Mouse (Mus musculus) cerebellum, postnatal 36 days (tissue): ENCODE measurements around the gene Tlcd1.
"Not testable (repeated sequence)": the region's sequence is repeated elsewhere in the genome, so short reads cannot be mapped to it uniquely, and the experiment has no call there.

Source experiments
- DNase-seq, 2 experiments: peaks; one replicate each; pipeline ENCODE4 v3.0.0; 2021 to 2022; ENCODE audit warnings: mixed read lengths in 2 of 2

The Tlcd1 gene

DNA sequence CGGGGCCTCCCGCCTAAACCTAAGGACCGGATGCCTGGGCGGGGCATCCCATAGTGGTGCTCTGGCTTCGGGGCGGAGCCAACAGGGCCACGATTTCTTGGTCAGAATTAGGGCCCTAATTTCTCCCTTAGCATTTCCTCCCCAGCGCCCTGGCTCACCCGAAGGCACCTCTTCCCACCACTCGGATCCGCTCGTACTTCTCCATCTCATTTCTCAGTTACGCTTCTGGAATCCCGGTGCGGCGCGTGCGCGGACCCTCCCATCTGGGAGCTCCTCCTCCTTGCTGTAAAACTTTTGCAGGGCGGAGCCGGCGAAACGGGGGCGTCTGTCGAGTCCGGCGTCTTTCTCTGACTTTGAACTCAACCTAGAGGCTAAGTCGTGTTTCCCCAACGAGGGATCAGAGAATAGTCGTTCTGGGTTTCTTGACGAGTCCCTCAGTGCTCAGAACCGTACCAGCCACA lies at the start of gene Tlcd1, which contains the start of gene Nek8:
TSS of gene Tlcd1 (plus strand) at position 310 of the 461 bp plus-strand sequence.
TSS of gene Nek8 (minus strand) at position 274 of the 461 bp plus-strand sequence.
- peak; percentile 68 to 73 for DNase-seq

DNA sequence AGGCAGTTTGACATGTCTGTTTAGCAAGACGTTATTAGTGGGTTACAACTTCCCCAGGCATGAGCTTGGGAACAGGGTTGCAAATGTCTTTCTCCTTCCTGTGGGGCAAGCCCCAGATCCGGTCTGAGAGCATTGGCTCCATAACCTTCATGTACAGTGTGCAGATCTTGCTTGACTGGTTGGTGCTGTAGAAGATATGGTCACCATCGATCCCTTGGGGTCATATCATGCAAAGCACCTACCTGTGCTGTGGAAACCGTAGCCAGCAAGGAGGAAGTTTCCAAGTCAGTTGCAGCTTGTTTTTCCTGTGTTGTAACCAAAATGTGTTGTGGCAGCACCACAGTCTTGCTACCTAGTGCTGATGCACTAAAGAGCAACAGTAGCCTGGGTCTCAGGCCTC lies 49.8 kb upstream of the Tlcd1 start:
- no peak for DNase-seq

DNA sequence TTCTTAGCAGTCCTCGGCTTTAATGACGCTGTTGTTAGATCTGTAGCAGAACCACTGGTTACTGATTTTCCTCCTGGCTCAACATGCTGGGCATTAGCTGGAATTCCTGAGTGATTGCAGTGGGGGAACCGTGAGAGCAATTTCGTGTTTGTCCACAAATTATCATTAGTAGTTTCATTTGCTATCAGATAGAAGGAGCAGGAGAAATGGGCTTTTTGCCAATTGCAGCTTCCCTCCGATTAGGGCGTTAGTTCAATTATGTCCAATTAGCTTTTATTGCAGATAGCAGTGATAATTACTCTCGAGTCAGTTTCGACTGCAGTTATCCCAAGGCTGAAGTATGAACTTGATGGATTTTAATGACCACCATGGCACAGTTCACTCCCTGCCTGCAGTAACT lies 47.1 kb upstream of the Tlcd1 start:
- no peak for DNase-seq

DNA sequence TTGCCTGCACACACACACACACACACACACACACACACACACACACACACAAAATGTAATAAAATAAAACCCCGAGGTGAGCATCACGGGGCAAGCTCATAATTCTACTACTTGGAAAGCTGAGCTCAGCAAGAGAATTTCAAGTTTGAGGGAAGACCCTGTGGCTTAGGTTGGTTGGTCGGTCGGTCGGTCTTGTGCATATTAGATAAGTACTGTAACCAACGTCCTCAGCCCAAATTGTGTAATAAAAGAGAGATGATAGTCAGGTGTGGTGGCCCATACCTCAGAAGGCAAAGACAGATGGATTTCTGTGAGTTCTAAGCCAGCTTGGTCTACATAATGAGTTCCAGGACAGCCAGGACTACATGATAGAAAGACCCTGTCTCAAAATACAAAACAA lies 42.6 kb upstream of the Tlcd1 start:
- no peak for DNase-seq

DNA sequence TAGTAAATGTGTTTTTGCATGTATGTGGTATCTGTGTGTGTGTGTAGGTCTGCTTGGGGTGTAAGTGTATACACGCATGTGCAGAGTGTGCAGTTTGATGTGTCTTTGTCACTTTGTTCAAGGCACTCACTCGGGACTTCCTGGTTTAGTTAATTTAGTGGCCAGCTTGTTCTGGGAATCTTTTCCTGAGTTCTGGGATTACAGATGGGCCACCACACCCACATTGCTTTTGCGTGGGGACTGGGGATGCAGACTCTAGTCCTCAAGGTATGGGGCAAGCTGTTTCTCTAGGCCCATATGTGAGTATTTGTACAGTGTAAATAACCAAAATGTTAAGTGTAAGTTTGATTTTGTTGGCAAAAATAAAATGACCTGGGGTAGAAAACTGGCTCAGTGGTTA lies 42.2 kb upstream of the Tlcd1 start:
- DNase-seq: no peak

DNA sequence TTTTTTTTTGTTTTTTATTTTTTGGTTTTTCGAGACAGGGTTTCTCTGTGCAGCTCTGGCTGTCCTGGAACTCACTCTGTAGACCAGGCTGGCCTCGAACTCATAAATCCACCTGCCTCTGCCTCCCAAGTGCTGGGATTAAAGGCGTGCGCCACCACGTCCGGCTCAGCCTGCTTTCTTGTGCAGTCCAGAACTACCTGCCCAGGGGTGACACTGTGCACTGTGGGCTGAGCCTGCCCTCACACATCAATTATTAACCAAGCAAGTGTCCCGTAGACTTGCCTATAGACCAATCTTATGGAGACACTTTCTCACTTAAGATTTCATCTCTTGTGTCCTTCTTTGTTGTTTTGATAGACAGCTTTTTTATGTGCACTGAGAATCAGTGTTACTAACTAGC lies 41.2 kb upstream of the Tlcd1 start:
- not testable (repeated sequence) for DNase-seq

DNA sequence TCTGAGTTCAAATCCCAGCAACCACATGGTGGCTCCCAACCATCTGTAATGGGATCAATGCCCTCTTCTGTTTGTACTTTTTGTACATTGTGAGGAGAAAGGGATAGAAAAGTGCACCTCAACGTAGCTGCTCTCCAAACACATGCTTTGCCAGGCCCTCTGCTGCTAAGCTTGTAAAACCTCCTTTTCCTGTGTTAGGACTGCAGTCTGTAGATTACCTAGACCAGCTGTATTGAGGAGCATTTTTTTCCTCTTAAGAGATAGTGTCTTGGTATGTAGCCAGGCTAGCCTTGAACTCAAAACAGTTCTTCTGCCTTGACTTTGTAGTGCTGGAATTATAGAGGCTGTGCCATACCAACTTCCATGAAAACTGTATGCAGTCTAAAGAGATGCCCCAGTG lies 40.4 kb upstream of the Tlcd1 start:
- no peak for DNase-seq

DNA sequence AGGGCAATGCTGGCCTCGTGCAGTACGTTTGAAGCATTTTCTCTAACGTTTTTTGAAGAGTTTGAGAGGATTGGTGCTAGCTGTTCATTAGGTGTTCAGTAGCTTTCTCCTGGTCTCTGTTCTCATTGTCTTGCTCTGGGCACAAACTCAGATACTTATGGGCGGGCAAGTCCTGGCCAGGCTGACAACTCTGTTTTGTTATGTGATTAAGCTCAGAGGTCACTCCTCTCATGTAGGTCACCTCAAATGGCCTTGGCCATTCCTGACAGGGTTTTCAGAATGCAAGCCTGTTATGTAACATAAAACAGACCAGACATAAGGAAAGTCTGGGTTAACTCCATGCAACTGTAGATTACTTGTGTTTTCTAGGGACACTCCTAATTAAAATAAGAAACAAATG lies 38.9 kb upstream of the Tlcd1 start:
- DNase-seq: no peak

DNA sequence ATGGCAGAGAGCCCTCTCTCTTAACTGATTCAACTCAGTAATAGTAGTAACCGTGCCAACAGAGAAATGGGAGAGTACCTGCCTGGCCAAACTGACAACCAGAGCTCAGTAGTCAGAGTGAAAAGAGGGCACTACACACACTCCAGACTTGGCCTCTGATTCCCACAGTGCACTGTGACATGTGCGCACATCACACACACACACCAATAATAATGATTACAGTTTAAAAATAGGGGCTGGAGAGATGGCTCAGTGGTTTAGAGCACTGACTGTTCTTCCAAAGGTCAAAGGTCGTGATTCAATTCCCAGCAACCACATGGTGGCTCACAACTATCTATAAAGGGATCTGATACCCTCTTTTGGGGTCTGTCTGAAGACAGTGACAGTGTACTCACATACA lies 38.5 kb upstream of the Tlcd1 start:
- DNase-seq: no peak

DNA sequence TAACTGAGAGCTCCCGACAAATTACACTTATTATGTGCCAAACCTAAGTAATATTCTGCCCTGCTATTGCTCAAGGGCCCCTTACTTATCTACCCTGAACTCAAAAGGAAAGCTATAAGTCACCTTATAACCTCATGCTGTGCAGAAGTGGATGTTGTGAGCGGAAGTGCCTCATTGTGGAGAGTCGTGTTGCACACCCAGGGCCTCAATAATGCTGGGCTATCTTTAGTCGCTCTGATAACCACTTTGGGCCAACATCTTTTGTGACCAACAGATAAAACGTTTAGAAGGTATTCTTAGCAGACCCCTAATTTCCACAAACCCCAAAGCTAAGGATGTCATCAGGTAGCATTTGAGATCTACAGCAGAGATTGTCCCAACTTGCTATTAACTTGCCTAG lies 35.8 kb upstream of the Tlcd1 start:
- no peak for DNase-seq

DNA sequence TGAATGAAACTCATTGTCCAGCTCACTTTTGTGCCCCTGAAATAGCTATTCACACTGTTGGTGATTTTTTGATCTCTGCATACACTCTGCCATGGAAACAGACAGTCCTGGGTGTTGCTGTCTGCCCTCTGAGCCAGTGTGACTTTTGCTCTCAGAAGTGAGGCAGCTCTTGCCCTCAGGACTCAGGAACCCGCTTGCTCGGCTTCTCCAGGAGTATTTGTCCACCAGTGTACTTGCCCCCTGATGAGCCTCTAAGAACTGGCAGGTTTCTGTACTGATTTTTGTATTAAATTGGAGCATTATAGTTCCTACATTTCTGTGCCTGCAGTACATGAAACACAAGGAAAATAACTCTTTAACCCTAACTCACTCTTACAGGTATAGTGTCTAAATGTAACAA lies 33.0 kb upstream of the Tlcd1 start:
- DNase-seq: no peak

DNA sequence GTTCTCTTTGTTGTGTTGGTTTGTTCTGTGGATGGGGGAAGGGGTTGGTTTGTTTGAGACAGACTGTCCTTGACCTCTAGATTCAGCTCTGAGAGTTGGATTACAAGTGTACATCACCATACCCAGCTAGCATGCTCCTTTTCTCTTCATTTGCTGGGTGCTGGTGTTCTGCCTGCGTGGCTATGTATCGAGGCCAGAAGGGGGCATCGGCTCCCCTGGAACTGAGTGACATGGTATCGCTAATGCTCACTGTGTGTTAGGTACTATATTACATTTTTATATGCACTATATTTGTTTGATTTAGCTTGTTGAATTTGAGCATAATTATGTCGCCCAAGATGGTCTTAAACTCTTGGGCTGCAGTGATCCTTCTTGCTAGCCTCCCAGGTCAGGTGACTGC lies 30.3 kb upstream of the Tlcd1 start:
- DNase-seq: no peak

DNA sequence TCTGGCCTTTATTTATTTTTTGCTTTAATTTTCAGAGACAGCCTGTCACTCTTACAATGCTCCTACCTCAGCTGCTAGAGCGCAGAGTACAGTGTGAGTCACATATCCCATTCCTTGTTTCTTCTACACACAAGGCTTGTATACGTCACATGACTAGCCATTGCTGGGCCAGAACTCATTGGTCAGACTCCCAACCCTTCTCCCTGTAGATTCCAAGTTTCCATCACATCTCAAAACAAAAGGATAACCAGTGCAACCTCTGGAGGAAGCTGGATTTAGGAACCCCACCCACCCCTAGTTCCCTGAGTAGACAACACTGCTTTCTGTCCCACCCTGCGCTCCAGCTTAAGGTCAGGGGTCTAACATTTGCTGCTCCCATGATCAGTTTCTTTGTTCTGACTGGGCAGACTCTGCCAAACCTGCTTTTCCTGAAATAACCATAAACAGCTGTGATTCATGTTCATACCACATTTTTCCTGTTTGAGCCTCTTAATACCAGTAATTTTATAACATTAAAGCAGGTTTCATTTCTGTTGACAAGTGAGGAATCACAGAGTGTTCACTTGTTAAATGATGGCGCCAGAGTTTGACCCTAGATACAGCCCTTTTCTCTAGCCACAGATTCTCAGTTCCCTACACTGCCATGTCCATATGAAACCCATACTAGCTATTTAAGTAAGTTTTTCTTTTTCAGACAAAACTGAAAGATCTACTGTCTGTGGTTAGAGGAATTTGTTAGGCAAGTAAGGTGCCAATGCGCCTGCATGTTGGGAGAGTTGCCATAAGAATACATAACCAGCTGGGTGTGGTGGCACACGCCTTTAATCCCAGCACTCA lies 29.6 kb upstream of the Tlcd1 start:
- DNase-seq: no peak

DNA sequence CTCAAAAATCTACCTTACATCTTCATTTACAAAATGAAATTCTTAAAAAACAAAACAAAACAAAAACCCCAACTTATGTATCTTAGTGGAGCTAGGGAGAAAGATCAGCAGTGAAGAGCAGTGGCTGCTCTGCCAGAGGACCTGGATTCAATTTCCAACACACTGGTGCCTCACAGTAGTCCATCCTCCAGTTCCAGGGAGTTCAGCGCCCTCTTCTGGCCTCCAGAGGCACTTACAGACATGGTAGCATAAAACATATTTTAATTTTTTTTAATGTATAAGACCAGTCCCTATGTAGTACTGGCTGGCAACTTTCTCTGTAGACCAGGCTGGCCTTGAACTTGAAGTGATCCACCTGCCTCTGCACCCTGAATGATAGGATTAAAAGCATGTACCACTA lies 25.4 kb upstream of the Tlcd1 start:
- DNase-seq: no peak

DNA sequence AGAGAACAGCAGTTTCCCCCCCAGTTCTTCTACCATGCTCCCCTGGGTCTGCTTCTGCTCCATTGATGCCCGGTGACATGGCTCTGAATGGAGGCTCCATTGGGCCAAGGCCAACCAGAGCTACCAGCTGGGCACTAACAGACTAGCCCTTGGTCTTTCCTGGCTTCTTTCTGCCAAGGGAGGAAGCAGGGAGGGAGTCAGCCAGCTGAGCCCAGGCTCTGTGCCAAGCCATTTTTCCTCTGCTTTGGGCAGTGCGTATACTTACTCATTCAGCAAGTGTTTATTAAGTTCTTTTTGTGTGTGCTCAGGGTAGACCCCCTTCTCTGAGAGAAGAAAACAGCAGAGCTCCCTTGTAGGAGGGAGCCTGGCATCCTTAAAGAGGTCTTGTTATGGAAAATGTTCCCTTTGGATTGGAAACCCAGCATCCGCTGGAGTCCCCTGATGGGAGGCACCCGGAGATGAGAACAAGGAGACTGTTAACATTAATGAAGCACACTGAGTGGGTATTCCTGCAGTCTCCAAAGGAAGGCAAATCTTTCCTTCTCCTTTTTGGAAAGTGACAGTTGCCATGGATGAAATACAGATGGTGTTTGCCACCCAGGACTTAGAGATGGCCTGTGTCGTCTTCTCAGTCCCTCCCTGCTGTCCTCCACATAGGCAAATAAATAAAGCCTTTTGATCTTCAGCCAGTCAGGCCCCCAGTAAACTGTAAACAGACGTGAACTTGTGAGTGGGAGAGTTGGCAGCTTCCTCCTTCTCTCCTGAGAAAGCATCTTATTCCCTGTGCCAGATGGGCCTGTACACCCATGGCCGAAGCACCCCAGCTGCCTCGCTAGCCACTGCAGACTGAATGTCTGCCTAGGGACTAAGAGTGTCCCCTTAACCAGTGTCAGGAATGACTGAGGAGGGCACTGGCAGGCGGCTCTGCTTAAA lies 23.9 kb upstream of the Tlcd1 start:
- peak; percentile 84 to 87 for DNase-seq

DNA sequence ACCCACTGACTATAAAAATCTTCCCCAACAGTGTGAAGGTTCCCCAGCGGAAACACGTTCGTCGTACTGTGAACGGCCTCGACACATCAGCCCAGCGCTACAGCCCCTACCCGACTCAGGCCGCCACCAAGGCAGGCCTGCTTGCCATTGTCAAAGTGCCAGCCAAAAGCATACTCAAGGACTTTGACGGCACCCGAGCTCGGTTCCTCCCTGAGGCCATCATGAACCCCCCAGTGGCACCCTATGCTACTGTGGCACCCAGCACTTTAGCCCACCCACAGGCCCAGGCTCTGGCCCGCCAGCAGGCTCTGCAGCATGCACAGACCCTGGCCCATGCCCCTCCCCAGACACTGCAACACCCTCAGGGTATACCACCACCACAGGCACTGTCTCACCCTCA lies 22.7 kb upstream of the Tlcd1 start:
- no peak for DNase-seq

DNA sequence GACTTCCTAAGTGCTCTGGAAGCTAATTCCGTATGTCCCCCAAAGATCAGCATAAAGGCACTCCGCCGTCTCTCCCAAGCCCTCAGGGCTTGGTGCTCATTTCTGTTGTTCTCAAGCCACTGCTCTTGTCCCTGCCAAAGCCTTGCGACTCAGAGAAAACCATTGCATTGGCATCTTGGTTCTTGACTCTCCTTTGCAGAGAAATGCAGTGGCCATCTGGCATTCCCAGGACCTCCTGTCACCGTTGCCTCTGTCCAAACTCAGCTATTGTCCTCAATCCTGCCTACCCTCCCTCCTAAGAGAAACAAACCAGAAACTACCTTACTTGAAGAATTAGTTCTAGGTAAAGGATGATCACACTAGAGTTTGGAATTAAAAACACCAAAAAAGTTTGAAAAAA lies 20.8 kb upstream of the Tlcd1 start:
- peak; percentile 22 to 29 for DNase-seq

DNA sequence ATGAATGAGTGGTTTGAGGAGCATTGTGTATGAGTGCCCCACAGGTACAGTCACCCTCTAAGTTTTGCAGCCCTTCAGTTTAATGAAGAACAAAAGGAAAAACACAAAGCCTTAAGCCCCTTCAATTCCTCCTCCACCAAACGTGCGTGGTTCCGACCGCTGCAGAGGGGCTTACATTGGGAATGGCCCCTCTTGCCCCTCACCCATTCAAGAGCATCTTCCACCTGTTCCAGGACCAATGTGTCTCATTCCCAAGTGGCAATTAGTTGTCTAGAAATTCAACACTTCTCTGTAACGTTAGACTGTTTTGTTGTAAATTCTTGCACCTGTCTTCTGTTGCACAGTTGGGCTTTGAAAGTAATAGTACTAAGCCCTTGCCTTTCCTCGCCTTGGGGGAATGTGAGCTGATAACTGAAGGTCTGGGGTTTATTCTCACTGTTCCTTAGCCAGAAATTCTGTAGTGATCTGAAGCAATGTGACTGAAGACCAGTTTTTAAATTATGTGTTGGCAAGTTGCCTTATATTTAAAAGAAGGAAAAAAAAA lies 20.3 kb upstream of the Tlcd1 start:
- no peak for DNase-seq

DNA sequence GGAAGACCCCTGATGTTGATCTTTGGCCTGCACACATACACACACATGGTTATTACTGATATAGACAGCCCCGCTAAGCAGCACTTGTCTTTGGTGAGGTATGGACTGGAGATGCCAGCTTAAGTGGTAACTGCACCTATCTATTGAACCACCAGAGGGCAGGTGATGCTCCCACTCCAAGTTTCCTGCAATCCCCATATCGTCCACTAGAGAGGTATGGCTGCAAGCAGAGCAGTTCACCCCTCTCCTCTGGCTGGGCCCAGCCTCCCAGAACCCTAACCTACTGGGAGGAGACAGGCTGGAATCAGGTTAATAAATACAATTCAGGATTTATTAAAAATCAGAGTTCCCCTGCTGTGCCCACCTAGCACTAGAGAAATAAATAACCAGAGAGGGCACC lies 17.4 kb upstream of the Tlcd1 start:
- DNase-seq: peak; percentile 65 to 83

DNA sequence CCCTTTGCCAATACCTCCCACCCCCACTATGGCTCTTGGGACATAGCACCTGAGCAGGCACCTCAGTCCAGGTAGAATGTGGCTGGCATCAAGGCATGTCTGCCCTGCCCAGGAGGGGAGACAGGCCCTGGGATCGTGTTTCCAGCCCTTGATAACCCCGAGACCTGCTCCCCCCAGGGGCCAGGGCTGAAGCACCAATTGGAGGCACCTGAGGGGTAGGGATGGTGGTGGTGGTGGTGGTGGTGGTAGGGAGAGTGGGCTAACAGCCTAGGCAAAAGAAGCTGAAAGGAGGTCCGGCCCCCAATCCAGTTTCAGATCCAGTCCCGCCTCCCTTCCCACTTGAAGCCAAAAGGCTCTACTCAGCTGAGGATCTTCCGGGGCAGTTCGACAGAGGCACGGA lies 17.0 kb upstream of the Tlcd1 start:
- no peak for DNase-seq

DNA sequence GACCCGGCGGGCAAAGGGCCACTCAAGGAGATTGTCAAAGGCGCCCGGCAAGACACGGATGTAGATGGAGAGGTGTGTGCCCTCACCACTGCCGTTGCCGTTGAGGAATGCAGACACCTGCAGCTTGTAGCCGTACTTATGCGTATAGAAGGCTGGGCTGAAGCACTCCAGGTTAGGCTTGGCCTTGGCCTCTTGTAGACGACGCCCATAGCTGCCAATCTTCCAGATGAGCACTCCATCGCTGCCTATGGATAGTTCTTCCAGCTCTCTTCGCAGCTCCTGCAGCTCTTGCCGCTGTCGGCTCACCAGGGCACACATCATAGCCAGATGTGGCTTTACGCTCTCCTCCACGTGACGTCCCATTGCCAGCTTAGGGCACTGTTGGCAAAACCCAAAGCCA lies 16.3 kb upstream of the Tlcd1 start:
- no peak for DNase-seq

DNA sequence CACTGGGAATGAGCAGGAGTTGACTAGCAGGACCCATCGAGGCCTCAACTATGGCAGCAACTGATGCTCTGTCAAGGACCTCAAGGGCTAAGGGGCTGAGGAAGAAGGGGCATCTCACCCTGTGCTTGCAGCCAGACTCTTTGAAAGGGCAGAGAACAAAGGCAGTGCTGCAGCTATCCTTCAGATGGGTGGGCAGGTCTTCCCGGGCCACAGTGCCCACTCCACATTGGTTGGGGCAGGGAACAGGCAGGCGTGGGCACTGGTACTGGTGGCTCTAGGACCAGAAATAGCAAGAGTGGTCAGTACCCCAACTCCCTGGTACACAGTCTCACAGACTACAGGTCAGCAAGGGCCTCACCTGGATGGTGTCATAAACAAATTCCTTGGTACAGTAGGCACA lies 15.8 kb upstream of the Tlcd1 start:
- DNase-seq: no peak

DNA sequence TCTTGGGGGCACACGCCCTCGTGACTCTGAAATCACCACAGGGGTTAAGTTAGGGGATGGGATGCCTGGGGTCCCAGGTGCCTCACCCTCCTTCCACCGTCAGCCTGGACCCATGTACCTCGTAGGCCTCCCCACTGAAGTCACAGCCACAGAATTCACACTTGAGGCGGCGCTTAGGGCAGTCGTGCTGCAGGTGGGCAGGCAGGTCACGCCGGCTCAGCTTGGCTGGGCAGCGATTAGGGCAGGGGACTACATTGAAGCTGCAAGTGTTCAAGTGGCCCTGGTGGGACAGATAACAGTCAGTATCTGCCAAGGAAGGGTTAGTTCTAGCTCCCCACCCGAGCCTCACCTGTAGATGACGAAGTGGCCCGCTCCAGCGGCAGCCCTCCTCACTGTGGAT lies 15.3 kb upstream of the Tlcd1 start:
- no peak for DNase-seq

DNA sequence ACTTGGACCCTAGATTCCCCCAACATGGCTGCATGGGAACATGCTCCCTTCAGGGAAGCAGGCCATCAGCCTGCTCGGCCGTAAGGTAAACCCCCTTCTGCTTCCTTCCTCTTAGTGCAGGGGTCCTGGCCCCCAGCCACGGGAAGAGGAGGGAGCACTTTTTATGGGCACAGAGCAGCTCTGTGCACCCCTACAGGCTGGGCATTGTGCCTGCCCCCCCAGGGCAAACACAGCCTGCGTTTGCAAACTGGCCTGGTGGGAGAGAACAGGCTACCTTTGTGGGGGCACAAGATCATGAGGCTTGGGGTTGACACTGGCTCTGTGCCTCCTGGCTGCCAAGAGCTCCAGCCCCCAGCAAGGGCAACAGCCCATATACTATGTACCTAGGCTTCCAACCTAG lies 14.5 kb upstream of the Tlcd1 start:
- DNase-seq: peak in 1 of 2 experiments; percentile 22
